Mouse (Mus musculus): ENCODE results near the gene Vmn1r33.
"Not testable (repeated sequence)": the region's sequence is repeated elsewhere in the genome, so short reads cannot be mapped to it uniquely, and the experiment has no call there.

Vmn1r33 gene

GRCm38 (mm10) chr6:66618182-66618581 is at the start of gene Vmn1r33:
Vmn1r33 (minus strand) TSS chr6:66618282.
- not testable (repeated sequence) for DNase-seq

- DNase-seq: no peak
Measured at GRCm38 (mm10) chr6:66643779-66644178, 25.7 kb upstream of the Vmn1r33 start, which contains the start of gene Vmn1r34. Vmn1r34 (minus strand) TSS chr6:66643879.

GRCm38 (mm10) chr6:66595804-66596203 is 22.3 kb downstream of the Vmn1r33 start:
- DNase-seq: no peak
